Mouse (Mus musculus): ENCODE results near the gene Hoxa1. TPM values are rescaled to one million over a fixed set of nuclear protein-coding genes. Genes with fewer than 3 reads are reported as not detected.

The Hoxa1 gene
- total RNA-seq, 1 experiment from 2014 or later, result not detected

- ATAC-seq (replicated peaks; ENCODE audit: insufficient number of reproducible peaks, low FRiP score, low TSS enrichment, poor library complexity, severe bottlenecking), result no peak
Observed at GRCm38 (mm10) chr6:52163366-52164031, 5.4 kb upstream of the Hoxa1 start.

DNA sequence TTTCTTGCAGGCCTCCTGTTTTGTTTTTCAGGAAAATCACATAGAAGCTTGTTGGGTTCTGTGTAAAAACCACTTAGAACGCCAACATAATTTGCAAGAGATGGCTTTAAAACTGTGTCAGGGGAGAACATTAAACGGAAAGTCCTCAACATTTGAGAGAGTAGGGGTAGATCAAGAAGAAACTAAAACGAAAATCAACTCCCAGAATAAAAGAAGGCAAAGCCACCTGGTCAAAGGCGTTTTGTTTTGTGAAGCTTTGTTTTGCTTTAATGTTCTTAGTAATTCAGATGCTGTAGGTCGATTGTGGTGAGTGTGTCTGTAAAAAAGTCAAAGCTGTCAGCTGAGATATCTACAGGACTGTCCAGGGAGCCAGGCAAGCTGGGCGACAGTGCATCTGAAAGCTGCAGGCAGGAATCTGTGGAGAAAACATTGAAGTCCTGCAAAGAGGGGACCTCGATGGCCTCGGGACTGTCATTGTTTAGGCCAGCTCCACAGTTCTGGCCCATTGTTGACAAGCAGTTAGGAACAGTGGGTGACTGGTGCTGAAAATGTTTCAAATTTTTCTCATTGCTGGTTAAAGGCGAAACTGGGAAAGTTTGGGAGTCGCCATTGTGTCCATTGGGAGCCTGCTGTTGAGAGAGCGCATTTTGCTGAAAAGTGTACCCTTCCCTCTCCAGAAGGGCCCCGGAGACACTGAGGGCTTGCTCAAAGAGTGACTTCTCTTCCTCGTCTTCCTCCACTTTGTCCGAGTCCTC lies 4.7 kb upstream of the Hoxa1 start:
- ATAC-seq (replicated peaks; ENCODE audit: insufficient number of reproducible peaks, low FRiP score, low TSS enrichment, poor library complexity, severe bottlenecking), result no peak

GRCm38 (mm10) chr6:52162093-52162380 lies 3.9 kb upstream of the Hoxa1 start:
- no peak for ATAC-seq (replicated peaks; ENCODE audit: insufficient number of reproducible peaks, low FRiP score, low TSS enrichment, poor library complexity, severe bottlenecking)

DNA sequence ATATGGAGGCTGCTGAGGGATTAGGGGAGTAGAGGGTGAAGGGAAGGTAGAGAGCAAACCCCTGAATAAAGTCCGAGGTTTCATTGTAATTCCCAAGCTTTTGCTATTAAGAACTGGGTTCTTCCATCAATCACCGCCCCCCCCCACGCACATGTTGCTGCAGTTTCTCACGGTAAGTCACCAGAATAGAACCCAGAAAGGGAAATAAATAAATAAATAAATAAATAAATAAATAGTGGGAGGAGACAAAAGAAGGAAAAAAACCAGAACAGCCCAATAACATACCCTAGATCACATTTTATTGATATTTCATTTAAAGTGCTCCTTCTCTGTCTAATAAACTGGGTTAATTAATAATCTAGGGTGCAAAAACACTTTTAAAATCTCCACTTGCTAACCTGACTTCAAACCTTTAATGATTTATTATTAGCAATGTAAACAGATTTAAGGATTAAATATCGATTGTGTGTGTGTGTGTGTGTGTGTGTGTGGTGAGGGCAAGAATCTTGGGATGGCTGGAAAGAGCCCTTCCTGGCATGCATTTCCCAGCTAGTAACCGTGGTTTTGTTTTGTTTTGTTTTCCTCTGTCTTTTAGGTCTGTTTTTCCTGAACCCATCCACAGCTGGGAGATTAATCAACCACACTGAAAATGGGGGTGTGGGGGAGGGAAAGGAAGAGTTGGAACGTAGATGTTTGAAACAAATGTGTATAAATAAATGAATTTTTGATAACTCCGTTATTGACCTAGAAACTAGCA lies 3.4 kb upstream of the Hoxa1 start:
- ATAC-seq (replicated peaks; ENCODE audit: insufficient number of reproducible peaks, low FRiP score, low TSS enrichment, poor library complexity, severe bottlenecking), result no peak

- no peak for ATAC-seq (replicated peaks; ENCODE audit: insufficient number of reproducible peaks, low FRiP score, low TSS enrichment, poor library complexity, severe bottlenecking)
Observed at GRCm38 (mm10) chr6:52160511-52161335, 2.6 kb upstream of the Hoxa1 start.

GRCm38 (mm10) chr6:52159979-52160378 lies 1.9 kb upstream of the Hoxa1 start:
- no peak for ATAC-seq (replicated peaks; ENCODE audit: insufficient number of reproducible peaks, low FRiP score, low TSS enrichment, poor library complexity, severe bottlenecking)

- no peak for ATAC-seq (replicated peaks; ENCODE audit: insufficient number of reproducible peaks, low FRiP score, low TSS enrichment, poor library complexity, severe bottlenecking)
Observed at GRCm38 (mm10) chr6:52159164-52159761, 1.1 kb upstream of the Hoxa1 start.

- ATAC-seq (replicated peaks; ENCODE audit: insufficient number of reproducible peaks, low FRiP score, low TSS enrichment, poor library complexity, severe bottlenecking), result no peak
Observed at GRCm38 (mm10) chr6:52157466-52158275, 446 bp downstream of the Hoxa1 start.

- no peak for ATAC-seq (replicated peaks; ENCODE audit: insufficient number of reproducible peaks, low FRiP score, low TSS enrichment, poor library complexity, severe bottlenecking)
Observed at GRCm38 (mm10) chr6:52156551-52157200, 1.4 kb downstream of the Hoxa1 start.

DNA sequence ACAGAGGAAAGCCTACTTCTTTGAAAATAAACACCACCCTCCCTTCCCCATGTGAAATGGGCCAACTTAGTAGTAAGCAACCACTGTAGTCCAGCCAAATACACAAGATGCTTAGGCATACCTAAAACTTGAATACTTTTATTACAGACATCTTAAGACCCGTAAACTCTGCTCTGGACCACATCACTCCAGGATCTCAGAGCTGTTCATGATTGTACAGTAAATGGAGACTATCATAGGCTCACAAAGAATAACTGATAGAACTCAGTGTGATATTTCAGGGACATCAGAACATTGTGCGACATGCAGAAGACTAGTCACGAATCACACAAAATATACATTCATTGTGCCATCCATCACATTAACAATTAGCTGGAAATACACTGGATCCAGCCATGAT lies 2.6 kb downstream of the Hoxa1 start:
- no peak for ATAC-seq (replicated peaks; ENCODE audit: insufficient number of reproducible peaks, low FRiP score, low TSS enrichment, poor library complexity, severe bottlenecking)

DNA sequence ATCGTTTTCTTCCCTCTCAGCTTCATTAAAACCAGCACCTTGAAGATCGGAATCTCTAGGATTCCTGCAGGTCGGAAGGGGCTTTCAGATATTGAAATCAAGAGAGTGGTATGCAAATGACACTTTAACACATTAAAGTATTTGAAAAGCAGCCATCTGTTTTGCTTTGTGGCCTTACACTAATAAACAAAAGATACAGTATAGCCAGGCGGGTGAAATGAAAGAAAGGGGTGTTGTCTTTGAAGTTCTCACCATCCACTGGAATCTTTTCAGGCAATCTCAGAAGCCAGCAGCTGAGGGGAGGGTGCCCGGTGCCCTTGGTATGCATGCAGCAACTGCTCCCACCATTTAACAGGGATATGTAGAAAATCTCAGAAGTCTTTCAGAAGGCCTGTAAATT lies 4.1 kb downstream of the Hoxa1 start:
- no peak for ATAC-seq (replicated peaks; ENCODE audit: insufficient number of reproducible peaks, low FRiP score, low TSS enrichment, poor library complexity, severe bottlenecking)

- no peak for ATAC-seq (replicated peaks; ENCODE audit: insufficient number of reproducible peaks, low FRiP score, low TSS enrichment, poor library complexity, severe bottlenecking)
Observed at GRCm38 (mm10) chr6:52153270-52153669, 4.8 kb downstream of the Hoxa1 start.

DNA sequence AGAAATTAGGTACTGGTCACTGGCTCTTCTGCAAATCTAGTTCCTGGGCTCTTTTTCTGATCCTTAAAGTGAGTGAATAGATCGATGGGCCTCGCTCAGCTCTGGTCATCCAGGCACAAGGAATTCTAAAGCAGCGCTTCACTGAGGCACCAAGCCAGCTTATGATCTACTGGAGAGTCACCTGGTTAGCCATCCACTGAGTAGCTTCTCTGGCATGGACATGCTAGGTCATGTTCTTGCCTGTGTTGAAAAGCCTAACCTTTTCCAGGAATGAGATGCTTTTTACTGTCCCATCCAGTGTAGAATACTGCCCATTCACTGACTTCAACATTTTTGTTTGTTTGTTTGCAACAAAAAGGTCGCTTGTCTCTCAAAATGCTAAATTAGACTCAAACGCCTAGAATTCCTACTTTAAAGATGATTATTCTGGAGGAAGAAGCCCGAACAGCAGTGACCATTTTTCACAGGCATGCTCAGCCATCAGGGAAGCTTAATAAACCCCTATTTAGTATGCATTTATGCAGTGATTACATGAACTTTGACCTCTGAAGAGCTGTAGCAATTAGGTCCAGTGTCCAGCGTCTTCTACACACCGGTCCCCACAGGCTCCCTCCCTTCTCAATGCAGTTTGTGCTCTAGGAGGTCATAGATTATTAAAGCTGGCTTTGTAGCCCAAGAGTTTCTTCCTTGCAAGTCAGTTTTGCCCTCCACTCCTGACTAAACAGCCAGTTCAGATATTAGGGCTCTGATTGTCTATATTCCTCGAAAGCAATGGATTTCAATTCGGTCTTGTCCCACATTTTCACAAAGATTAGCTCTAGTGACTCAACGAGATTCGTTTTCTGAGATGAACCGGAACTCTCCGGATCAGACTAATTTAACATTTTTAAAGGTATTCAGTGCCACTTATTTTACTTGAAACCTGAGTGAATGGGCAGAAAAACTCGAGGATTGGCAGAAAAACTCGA lies 5.6 kb downstream of the Hoxa1 start:
- ATAC-seq (replicated peaks; ENCODE audit: insufficient number of reproducible peaks, low FRiP score, low TSS enrichment, poor library complexity, severe bottlenecking), result no peak

GRCm38 (mm10) chr6:52151571-52151970 lies 6.5 kb downstream of the Hoxa1 start:
- no peak for ATAC-seq (replicated peaks; ENCODE audit: insufficient number of reproducible peaks, low FRiP score, low TSS enrichment, poor library complexity, severe bottlenecking)

DNA sequence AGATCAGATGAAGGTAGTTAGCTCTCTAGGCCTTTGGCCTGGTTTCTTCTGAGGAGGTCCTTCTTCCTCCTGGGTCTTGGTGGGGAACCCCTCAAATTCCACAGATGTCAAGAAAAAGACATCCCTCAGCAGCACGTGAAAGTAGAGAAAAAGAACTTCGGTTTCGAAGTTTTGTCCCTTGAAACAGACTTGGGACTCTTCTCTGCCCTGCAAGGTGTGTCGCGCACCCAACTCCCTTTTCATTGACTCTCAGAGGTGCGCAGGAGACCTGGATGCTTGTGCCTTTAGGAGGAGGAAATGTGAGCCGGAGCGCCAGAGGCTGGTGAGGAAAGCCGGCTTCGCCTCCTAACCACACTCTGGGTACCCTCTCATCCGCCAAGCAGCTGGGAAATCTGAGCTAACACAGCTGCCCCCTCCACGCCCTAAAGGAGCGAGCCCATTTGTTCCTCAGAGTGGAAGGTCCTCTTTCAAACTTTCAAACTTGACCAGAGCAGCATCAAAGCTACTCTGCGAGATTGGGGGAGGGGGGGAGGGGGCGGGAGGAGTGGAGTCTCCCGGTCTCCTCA lies 7.6 kb downstream of the Hoxa1 start:
- ATAC-seq (replicated peaks; ENCODE audit: insufficient number of reproducible peaks, low FRiP score, low TSS enrichment, poor library complexity, severe bottlenecking), result no peak

DNA sequence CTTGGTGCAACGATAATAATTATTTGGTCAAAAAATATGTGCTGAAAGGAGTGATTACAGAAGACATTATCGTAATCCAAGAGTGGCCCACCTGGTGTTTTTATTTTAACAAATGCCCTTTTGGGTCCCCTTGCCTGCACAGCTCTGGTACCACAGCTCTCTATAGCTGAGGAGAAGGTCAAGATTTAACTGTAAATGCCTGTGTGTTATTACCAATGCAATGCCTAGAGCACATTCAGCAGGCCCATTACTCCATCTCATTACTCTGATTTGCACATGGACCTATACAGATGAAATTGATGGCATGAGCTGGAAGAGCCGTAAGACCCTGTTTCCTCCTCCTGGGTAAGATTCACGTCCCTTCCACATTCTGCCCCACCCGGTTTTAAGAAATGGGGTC lies 19.0 kb downstream of the Hoxa1 start:
- no peak for ATAC-seq (replicated peaks; ENCODE audit: insufficient number of reproducible peaks, low FRiP score, low TSS enrichment, poor library complexity, severe bottlenecking)
